17 mouse cellular contexts compared by ENCODE assay signal in genomic region chr3:30308081-30308480, GRCm38 (mm10).
DNase-seq lines count a peak whose midpoint lies in the region; ATAC-seq and TF ChIP-seq lines count a peak whose summit lies in the region.
"Had no signal": no experiment of that assay in that cellular context is flagged by ENCODE, and none has a peak within 500 bp of the region (broad histone marks: within the 10 kb centered on the region; RNA-seq: fewer than 3 reads in every experiment).

No protein-coding gene starts in this region.

- no peaks in the 10 kb centered on the region for H3K79me2 ChIP-seq in heart, adult 2 months (replicated peaks; ENCODE audit: control insufficient read depth, insufficient read depth, low read length)

- no peaks in the 10 kb centered on the region for H3K27me3 ChIP-seq in heart, adult 2 months (ENCODE audit: control insufficient read depth, insufficient read depth, low read length)
- H3K27me3 ChIP-seq in lung, embryonic 14.5 days (ENCODE audit: insufficient read depth, low read length): no peaks in the 10 kb centered on the region
- H3K27me3 ChIP-seq in embryonic facial prominence, embryonic 10.5 days (replicated peaks; ENCODE audit: low read depth, poor library complexity, severe bottlenecking): no peaks in the 10 kb centered on the region
- H3K27me3 ChIP-seq in stomach, postnatal 0 days (ENCODE audit: control insufficient read depth, insufficient read depth, low read length): no peaks in the 10 kb centered on the region
- H3K27me3 ChIP-seq: embryonic facial prominence, embryonic 12.5 days had no signal

- no peak for ATAC-seq in lung, embryonic 14.5 days (ENCODE audit: insufficient read depth)
- ATAC-seq in stomach, postnatal 0 days (ENCODE audit: low FRiP score, low TSS enrichment): no peak
- ATAC-seq: intestine, embryonic 16.5 days had no signal

- H3K9me3 ChIP-seq in lung, embryonic 14.5 days (ENCODE audit: low read depth, low read length): no peaks in the 10 kb centered on the region
- no peaks in the 10 kb centered on the region for H3K9me3 ChIP-seq in embryonic facial prominence, embryonic 10.5 days
- no peaks in the 10 kb centered on the region for H3K9me3 ChIP-seq in stomach, postnatal 0 days (ENCODE audit: control insufficient read depth, low read length)
- H3K9me3 ChIP-seq: embryonic facial prominence, embryonic 12.5 days had no signal

- peak; percentile 46 for TF ChIP-seq CTCF in heart, adult 2 months (IDR thresholded peaks at IDR 0.05)
- peak; percentile 14; the same call in 1 of the 2 replicates for TF ChIP-seq CTCF in lung, embryonic 14.5 days (IDR thresholded peaks at IDR 0.05; ENCODE audit: low read depth)
- no peak for TF ChIP-seq CTCF in lung, adult 2 months (IDR thresholded peaks at IDR 0.05; ENCODE audit: insufficient read depth, low read length)
- TF ChIP-seq CTCF in stomach, postnatal 0 days (IDR thresholded peaks at IDR 0.05; ENCODE audit: low read depth): peak; percentile 26

- no peak for DNase-seq in heart, adult 2 months
- DNase-seq in heart, adult 11 months: no peak
- peak; percentile 24 for DNase-seq in lung, embryonic 14.5 days
- DNase-seq in lung, adult 2 months: no peak
- DNase-seq in embryonic facial prominence, embryonic 10.5 days (ENCODE audit: low spot score): peak; percentile 40
- no peak for DNase-seq in stomach, postnatal 0 days (ENCODE audit: low spot score)
- no peak for DNase-seq in right cerebral cortex, postnatal 10 days (ENCODE audit: low spot score in 2 of 2)
- DNase-seq in kidney, postnatal 36 days: no peak
- DNase-seq: adrenal gland, postnatal 14 days; cerebellum, adult 9-10 months; gastrocnemius, postnatal 14 days; heart, postnatal 4 days; left cerebral cortex, postnatal 4 days; thymus, adult 2 months had no signal

- no peak overlapping the region for H3K4me2 ChIP-seq in lung, embryonic 14.5 days
- no peak overlapping the region for H3K4me2 ChIP-seq in stomach, postnatal 0 days (replicated peaks; ENCODE audit: low read depth)
- H3K4me2 ChIP-seq: embryonic facial prominence, embryonic 12.5 days; heart, embryonic 11.5 days had no signal

- no peak overlapping the region for H3K4me3 ChIP-seq in heart, adult 2 months
- H3K4me3 ChIP-seq in lung, embryonic 14.5 days (ENCODE audit: low read depth, low read length): no peak overlapping the region
- no peak overlapping the region for H3K4me3 ChIP-seq in lung, adult 2 months (replicated peaks; ENCODE audit: extremely low read depth, low read depth, low read length)
- H3K4me3 ChIP-seq in embryonic facial prominence, embryonic 10.5 days: no peak overlapping the region
- no peak overlapping the region for H3K4me3 ChIP-seq in stomach, postnatal 0 days (ENCODE audit: low read depth, low read length)
- H3K4me3 ChIP-seq: embryonic facial prominence, embryonic 12.5 days had no signal

- TF ChIP-seq EP300 in heart, adult 2 months (IDR thresholded peaks at IDR 0.05; ENCODE audit: insufficient read depth, low read depth, low read length): no peak
- TF ChIP-seq EP300 in stomach, postnatal 0 days (optimal IDR thresholded peaks at IDR 0.05): no peak

- H3K9ac ChIP-seq in heart, adult 2 months (ENCODE audit: low read depth, low read length): no peak overlapping the region
- H3K9ac ChIP-seq in lung, embryonic 14.5 days: no peak overlapping the region
- H3K9ac ChIP-seq in stomach, postnatal 0 days (ENCODE audit: low read length): no peak overlapping the region
- H3K9ac ChIP-seq: embryonic facial prominence, embryonic 12.5 days had no signal

- 67% methylated on average over 4 of the region's 4 CpGs for WGBS in heart, adult 2 months
- 58% methylated on average over 4 of the region's 4 CpGs for WGBS in lung, embryonic 14.5 days
- 66% methylated on average over 4 of the region's 4 CpGs for WGBS in lung, adult 2 months
- WGBS in embryonic facial prominence, embryonic 10.5 days: 47% methylated on average over 4 of the region's 4 CpGs
- WGBS in stomach, postnatal 0 days: 60% methylated on average over 4 of the region's 4 CpGs

- H3K27ac ChIP-seq in heart, adult 2 months: no peak overlapping the region
- no peak overlapping the region for H3K27ac ChIP-seq in lung, embryonic 14.5 days (ENCODE audit: low read depth)
- no peak overlapping the region for H3K27ac ChIP-seq in embryonic facial prominence, embryonic 10.5 days (replicated peaks)
- no peak overlapping the region for H3K27ac ChIP-seq in stomach, postnatal 0 days (replicated peaks)
- H3K27ac ChIP-seq: embryonic facial prominence, embryonic 12.5 days had no signal

- H3K4me1 ChIP-seq in heart, adult 2 months (ENCODE audit: control insufficient read depth, insufficient read depth, low read length): peaks cover 4% of the 10 kb centered on the region
- no peaks in the 10 kb centered on the region for H3K4me1 ChIP-seq in lung, embryonic 14.5 days (ENCODE audit: insufficient read depth)
- H3K4me1 ChIP-seq in lung, adult 2 months (ENCODE audit: control insufficient read depth, insufficient read depth, low read length): no peaks in the 10 kb centered on the region
- peaks cover 11% of the 10 kb centered on the region for H3K4me1 ChIP-seq in embryonic facial prominence, embryonic 10.5 days
- H3K4me1 ChIP-seq in stomach, postnatal 0 days (replicated peaks; ENCODE audit: control insufficient read depth, insufficient read depth): no peaks in the 10 kb centered on the region

- H3K36me3 ChIP-seq in heart, adult 2 months (ENCODE audit: control insufficient read depth, insufficient read depth, low read length): peaks cover 5% of the 10 kb centered on the region; the same call in 1 of the 2 replicates
- H3K36me3 ChIP-seq in lung, embryonic 14.5 days (ENCODE audit: insufficient read depth): no peaks in the 10 kb centered on the region
- H3K36me3 ChIP-seq in embryonic facial prominence, embryonic 10.5 days (replicated peaks): no peaks in the 10 kb centered on the region
- no peaks in the 10 kb centered on the region for H3K36me3 ChIP-seq in stomach, postnatal 0 days (ENCODE audit: control insufficient read depth, insufficient read depth, low read length)
- H3K36me3 ChIP-seq: embryonic facial prominence, embryonic 12.5 days had no signal

- intact Hi-C loops in heart, adult 2 months (cut with DNase I): no loop called here

- TF ChIP-seq POLR2A in heart, adult 2 months (IDR thresholded peaks at IDR 0.05; ENCODE audit: insufficient read depth, low read depth, low read length): no peak
- no peak for TF ChIP-seq POLR2A in lung, adult 2 months (IDR thresholded peaks at IDR 0.05; ENCODE audit: borderline replicate concordance, extremely low read depth, low read depth, low read length)

Comparison
In these comparisons a context has a peak if more than half of its experiments do, and no peak if none do; other contexts are left out.
1. DNase-seq: peak in lung, embryonic 14.5 days (single experiment) and embryonic facial prominence, embryonic 10.5 days (single experiment); none in heart, adult 2 months (0 of 2), heart, adult 11 months (single experiment), lung, adult 2 months (single experiment), stomach, postnatal 0 days (single experiment), right cerebral cortex, postnatal 10 days (0 of 2) and kidney, postnatal 36 days (0 of 2).